Mouse (Mus musculus): ENCODE results near the gene Plod1.

DNA sequence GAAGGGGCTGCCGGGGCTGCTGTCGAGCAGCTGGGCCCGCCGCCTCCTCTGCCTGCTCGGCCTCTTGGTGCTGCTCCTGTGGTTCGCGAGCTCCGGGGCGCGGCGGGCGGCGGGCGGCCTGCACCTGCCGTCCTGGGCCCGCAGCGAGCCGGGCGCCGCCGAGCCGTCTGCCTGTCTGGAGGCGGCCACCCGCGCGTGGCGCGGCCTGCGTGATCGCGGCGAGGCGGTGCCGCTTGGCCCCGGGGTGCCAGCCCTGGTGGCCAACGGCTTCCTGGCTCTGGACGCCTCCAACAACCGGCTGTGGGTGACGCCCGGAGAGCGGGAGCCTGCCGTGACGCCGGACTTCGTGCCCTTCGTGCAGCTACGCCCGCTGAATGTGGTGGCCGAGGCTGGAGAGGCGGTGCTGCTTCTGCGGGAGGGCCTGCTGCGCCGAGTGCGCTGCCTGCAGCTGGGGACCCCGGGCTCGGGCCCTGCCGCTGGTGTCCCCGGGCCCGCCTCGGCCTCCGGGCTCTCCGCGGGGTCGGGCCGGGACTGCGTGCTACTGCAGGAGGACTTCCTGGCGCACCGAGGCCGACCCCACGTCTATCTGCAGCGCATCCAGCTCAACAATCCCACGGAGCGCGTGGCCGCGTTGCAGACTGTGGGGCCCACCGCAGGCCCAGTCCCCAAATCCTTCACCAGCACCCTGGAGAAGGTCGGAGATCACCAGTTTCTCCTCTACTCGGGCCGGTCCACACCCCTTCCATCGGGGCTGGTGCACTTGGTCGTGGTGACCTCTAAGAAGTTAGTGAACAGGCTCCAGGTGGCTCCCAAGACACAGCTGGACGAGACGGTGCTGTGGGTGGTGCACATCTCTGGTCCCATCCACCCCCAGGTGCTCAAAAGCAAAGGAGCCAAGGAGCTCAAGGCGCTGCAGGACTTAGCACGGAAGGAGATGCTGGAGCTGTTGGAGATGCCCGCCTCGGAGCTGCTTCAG, 4.8 kb upstream of the Plod1 start:
- TF ChIP-seq POLR2A (IDR thresholded peaks at IDR 0.05; ENCODE audit: extremely low read depth, insufficient read depth, low read length) (no peak), CTCF (IDR thresholded peaks at IDR 0.05; ENCODE audit: low read depth, low read length) (no peak)
